Mouse (Mus musculus): Measurements from ENCODE around the gene Arhgap17. TPM values are rescaled to one million over a fixed set of nuclear protein-coding genes. Genes with fewer than 3 reads are reported as not detected.

Arhgap17 gene
- polyA plus RNA-seq, 1 experiment from 2014 or later = 10.3 TPM

GRCm38 (mm10) chr7:123311836-123312235 lies 57.9 kb downstream of the Arhgap17 start:
- ATAC-seq (ENCODE audit: insufficient read depth) = no peak
- Histone ChIP-seq H3K4me3 (replicated peaks) (no peak overlapping the region), H3K36me3 (replicated peaks) (peaks cover 90% of the 10 kb centered on the region), H3K9ac (no peak overlapping the region), H3K27ac (replicated peaks) (no peak overlapping the region), H3K27me3 (no peaks in the 10 kb centered on the region), H3K4me1 (replicated peaks) (no peaks in the 10 kb centered on the region), H3K9me3 (replicated peaks) (no peaks in the 10 kb centered on the region), H3K4me2 (no peak overlapping the region)
- WGBS (ENCODE audit: insufficient replicate concordance) = 64% methylated on average over 5 of the region's 5 CpGs

- H3K36me3 ChIP-seq (replicated peaks) = peaks cover 96% of the 10 kb centered on the region
- no peak overlapping the region for H3K27ac ChIP-seq (replicated peaks)
- no peaks in the 10 kb centered on the region for H3K27me3 ChIP-seq
- ATAC-seq (ENCODE audit: insufficient read depth) = no peak
- H3K4me2 ChIP-seq = no peak overlapping the region
- H3K4me3 ChIP-seq (replicated peaks) = no peak overlapping the region
- H3K4me1 ChIP-seq (replicated peaks) = no peaks in the 10 kb centered on the region
- WGBS (ENCODE audit: insufficient replicate concordance) = 86% methylated on average over 4 of the region's 4 CpGs
- no peaks in the 10 kb centered on the region for H3K9me3 ChIP-seq (replicated peaks)
- no peak overlapping the region for H3K9ac ChIP-seq
These were observed 61.7 kb downstream of the Arhgap17 start for GRCm38 (mm10) chr7:123307887-123308558.

DNA sequence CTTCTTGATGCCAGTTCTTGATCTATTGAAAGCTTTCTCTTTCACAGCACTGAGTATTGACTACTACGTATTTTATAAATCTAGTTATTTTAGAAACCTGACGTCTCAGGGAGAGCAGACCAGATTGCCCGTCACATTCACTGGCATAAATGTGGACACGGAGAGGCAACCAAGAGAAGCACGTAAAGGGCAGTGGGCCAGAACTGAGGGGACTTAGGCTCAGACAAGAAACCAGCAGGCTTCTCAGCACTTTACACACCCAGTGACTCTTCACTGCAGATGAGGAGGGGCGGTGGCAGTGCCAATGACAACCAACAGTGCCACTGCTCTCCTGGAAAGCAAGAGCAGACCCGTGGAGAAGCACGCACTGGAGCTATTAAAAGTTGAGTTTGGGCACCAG lies 62.5 kb downstream of the Arhgap17 start:
- no peaks in the 10 kb centered on the region for H3K9me3 ChIP-seq (replicated peaks)
- 88% methylated on average over 8 of the region's 8 CpGs for WGBS (ENCODE audit: insufficient replicate concordance)
- H3K27me3 ChIP-seq = no peaks in the 10 kb centered on the region
- H3K4me2 ChIP-seq = no peak overlapping the region
- no peak overlapping the region for H3K27ac ChIP-seq (replicated peaks)
- H3K36me3 ChIP-seq (replicated peaks) = peaks cover 95% of the 10 kb centered on the region
- no peaks in the 10 kb centered on the region for H3K4me1 ChIP-seq (replicated peaks)
- no peak overlapping the region for H3K9ac ChIP-seq
- ATAC-seq (ENCODE audit: insufficient read depth) = no peak
- H3K4me3 ChIP-seq (replicated peaks) = no peak overlapping the region

- H3K9ac ChIP-seq = no peak overlapping the region
- H3K4me2 ChIP-seq = no peak overlapping the region
- no peak for ATAC-seq (ENCODE audit: insufficient read depth)
- no peaks in the 10 kb centered on the region for H3K9me3 ChIP-seq (replicated peaks)
- 76% methylated on average over 2 of the region's 2 CpGs for WGBS (ENCODE audit: insufficient replicate concordance)
- no peak overlapping the region for H3K4me3 ChIP-seq (replicated peaks)
- H3K27me3 ChIP-seq = no peaks in the 10 kb centered on the region
- no peak overlapping the region for H3K27ac ChIP-seq (replicated peaks)
- peaks cover 83% of the 10 kb centered on the region for H3K36me3 ChIP-seq (replicated peaks)
- H3K4me1 ChIP-seq (replicated peaks) = no peaks in the 10 kb centered on the region
These were observed 64.3 kb downstream of the Arhgap17 start for GRCm38 (mm10) chr7:123305397-123305796.

GRCm38 (mm10) chr7:123300258-123300657 lies 69.5 kb downstream of the Arhgap17 start:
- ATAC-seq (ENCODE audit: insufficient read depth) = no peak
- H3K9me3 ChIP-seq (replicated peaks) = no peaks in the 10 kb centered on the region

DNA sequence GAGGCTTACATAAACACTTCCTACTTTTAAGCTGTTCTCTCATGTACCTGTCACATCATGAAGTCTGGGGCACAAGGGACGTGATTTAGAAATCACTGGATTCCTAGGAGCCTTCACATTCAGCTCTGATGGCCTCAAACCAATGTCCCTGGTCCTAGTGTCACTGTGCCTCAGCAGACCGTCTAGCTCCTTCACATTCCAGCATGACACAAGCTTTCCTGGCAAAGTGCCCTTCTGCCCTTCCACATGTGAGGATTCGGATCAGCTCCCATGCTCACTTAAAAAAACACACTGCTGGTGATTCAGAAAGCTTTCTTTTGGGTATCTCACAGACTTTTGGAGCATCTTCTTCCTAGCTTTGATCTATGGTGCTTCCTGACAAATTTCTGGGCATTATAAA lies 71.5 kb downstream of the Arhgap17 start:
- H3K4me1 ChIP-seq (replicated peaks) = no peaks in the 10 kb centered on the region
- H3K27ac ChIP-seq (replicated peaks) = no peak overlapping the region
- WGBS (ENCODE audit: insufficient replicate concordance) = 74% methylated on average over 3 of the region's 3 CpGs
- ATAC-seq (ENCODE audit: insufficient read depth) = no peak
- no peaks in the 10 kb centered on the region for H3K27me3 ChIP-seq
- H3K9me3 ChIP-seq (replicated peaks) = no peaks in the 10 kb centered on the region
- peaks cover 81% of the 10 kb centered on the region for H3K36me3 ChIP-seq (replicated peaks)
- no peak overlapping the region for H3K9ac ChIP-seq
- H3K4me2 ChIP-seq = no peak overlapping the region
- no peak overlapping the region for H3K4me3 ChIP-seq (replicated peaks)

More at GRCm38 (mm10) chr7:123300258-123300657, 69.5 kb downstream of the Arhgap17 start:
- Histone ChIP-seq H3K4me3 (replicated peaks) (no peak overlapping the region), H3K27ac (replicated peaks) (no peak overlapping the region), H3K4me1 (replicated peaks) (no peaks in the 10 kb centered on the region), H3K27me3 (no peaks in the 10 kb centered on the region), H3K4me2 (no peak overlapping the region), H3K9ac (no peak overlapping the region), H3K36me3 (replicated peaks) (peaks cover 79% of the 10 kb centered on the region)
- 53% methylated on average over 3 of the region's 3 CpGs for WGBS (ENCODE audit: insufficient replicate concordance)

GRCm38 (mm10) chr7:123296097-123296496 lies 73.6 kb downstream of the Arhgap17 start:
- Histone ChIP-seq H3K27ac (replicated peaks) (no peak overlapping the region), H3K4me1 (replicated peaks) (no peaks in the 10 kb centered on the region), H3K36me3 (replicated peaks) (peaks cover 89% of the 10 kb centered on the region), H3K9ac (no peak overlapping the region), H3K4me2 (no peak overlapping the region), H3K9me3 (replicated peaks) (no peaks in the 10 kb centered on the region), H3K27me3 (no peaks in the 10 kb centered on the region), H3K4me3 (replicated peaks) (no peak overlapping the region)
- no peak for ATAC-seq (ENCODE audit: insufficient read depth)
- WGBS (ENCODE audit: insufficient replicate concordance) = 85% methylated on average over 6 of the region's 6 CpGs

DNA sequence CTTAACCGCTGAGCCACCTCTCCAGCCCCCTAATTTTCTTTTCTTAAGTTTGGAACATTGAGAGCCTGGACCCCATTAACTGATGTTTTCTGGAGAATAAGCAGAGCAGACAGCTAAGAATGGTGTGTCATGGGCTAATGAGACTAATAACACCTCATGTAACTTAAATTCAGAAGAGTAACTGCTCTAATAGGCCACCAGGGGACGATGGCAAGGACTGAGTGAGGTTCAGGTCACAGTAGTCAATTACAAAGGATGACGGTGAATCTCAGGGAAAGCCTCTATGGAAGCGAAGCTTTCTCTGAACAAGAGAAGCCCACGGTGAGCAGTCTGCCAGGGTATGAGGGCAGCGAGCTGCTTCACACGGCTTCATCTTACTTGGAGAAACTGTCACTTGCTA lies 74.3 kb downstream of the Arhgap17 start:
- Histone ChIP-seq H3K4me3 (replicated peaks) (no peak overlapping the region), H3K36me3 (replicated peaks) (peaks cover 92% of the 10 kb centered on the region), H3K27me3 (no peaks in the 10 kb centered on the region), H3K27ac (replicated peaks) (no peak overlapping the region), H3K4me1 (replicated peaks) (no peaks in the 10 kb centered on the region), H3K4me2 (no peak overlapping the region), H3K9ac (no peak overlapping the region), H3K9me3 (replicated peaks) (no peaks in the 10 kb centered on the region)
- 83% methylated on average over 7 of the region's 7 CpGs for WGBS (ENCODE audit: insufficient replicate concordance)
- ATAC-seq (ENCODE audit: insufficient read depth) = no peak

DNA sequence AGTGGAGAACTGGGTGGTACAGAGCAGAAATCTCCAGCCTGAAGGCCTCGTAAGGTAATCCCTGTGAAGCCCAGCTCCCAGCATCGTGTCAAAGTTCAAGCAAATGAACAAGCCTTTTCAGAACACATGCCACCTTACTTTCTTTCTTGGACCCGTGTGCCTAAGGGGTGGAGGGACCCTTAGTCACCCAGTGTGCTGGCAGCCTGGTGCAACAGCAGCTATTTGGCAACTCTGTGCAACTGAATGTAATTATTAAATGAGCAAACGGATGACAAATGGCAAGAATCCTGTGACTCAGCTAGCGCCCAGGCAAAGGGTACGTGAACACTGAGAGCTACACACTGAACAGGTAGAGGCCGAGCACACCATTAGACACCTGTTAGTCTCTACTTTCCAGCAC lies 75.8 kb downstream of the Arhgap17 start:
- WGBS (ENCODE audit: insufficient replicate concordance) = 84% methylated on average over 7 of the region's 7 CpGs
- ATAC-seq (ENCODE audit: insufficient read depth) = no peak
- H3K27ac ChIP-seq (replicated peaks) = no peak overlapping the region
- no peak overlapping the region for H3K4me2 ChIP-seq
- no peak overlapping the region for H3K4me3 ChIP-seq (replicated peaks)
- H3K36me3 ChIP-seq (replicated peaks) = peaks cover 92% of the 10 kb centered on the region
- H3K4me1 ChIP-seq (replicated peaks) = no peaks in the 10 kb centered on the region
- H3K27me3 ChIP-seq = no peaks in the 10 kb centered on the region
- H3K9me3 ChIP-seq (replicated peaks) = no peaks in the 10 kb centered on the region
- H3K9ac ChIP-seq = no peak overlapping the region

GRCm38 (mm10) chr7:123291942-123292341 lies 77.8 kb downstream of the Arhgap17 start:
- Histone ChIP-seq H3K4me2 (no peak overlapping the region), H3K9ac (no peak overlapping the region), H3K9me3 (replicated peaks) (no peaks in the 10 kb centered on the region), H3K4me1 (replicated peaks) (no peaks in the 10 kb centered on the region), H3K4me3 (replicated peaks) (no peak overlapping the region), H3K27me3 (no peaks in the 10 kb centered on the region), H3K27ac (replicated peaks) (no peak overlapping the region), H3K36me3 (replicated peaks) (peaks cover 92% of the 10 kb centered on the region)
- 85% methylated on average over 8 of the region's 8 CpGs for WGBS (ENCODE audit: insufficient replicate concordance)
- ATAC-seq (ENCODE audit: insufficient read depth) = no peak

GRCm38 (mm10) chr7:123289176-123289575 lies 80.5 kb downstream of the Arhgap17 start:
- Histone ChIP-seq H3K9me3 (replicated peaks) (no peaks in the 10 kb centered on the region), H3K4me1 (replicated peaks) (no peaks in the 10 kb centered on the region), H3K27me3 (no peaks in the 10 kb centered on the region), H3K36me3 (replicated peaks) (peaks cover 85% of the 10 kb centered on the region), H3K27ac (replicated peaks) (no peak overlapping the region), H3K4me3 (replicated peaks) (no peak overlapping the region), H3K4me2 (no peak overlapping the region), H3K9ac (no peak overlapping the region)
- ATAC-seq (ENCODE audit: insufficient read depth) = no peak
- 71% methylated on average over 4 of the region's 4 CpGs for WGBS (ENCODE audit: insufficient replicate concordance)

- Histone ChIP-seq H3K4me3 (replicated peaks) (no peak overlapping the region), H3K27ac (replicated peaks) (no peak overlapping the region), H3K9me3 (replicated peaks) (no peaks in the 10 kb centered on the region), H3K4me1 (replicated peaks) (no peaks in the 10 kb centered on the region), H3K27me3 (no peaks in the 10 kb centered on the region), H3K9ac (no peak overlapping the region), H3K36me3 (replicated peaks) (peaks cover 76% of the 10 kb centered on the region), H3K4me2 (no peak overlapping the region)
- ATAC-seq (ENCODE audit: insufficient read depth) = no peak
- 68% methylated on average over 3 of the region's 3 CpGs for WGBS (ENCODE audit: insufficient replicate concordance)
These were observed 81.8 kb downstream of the Arhgap17 start for GRCm38 (mm10) chr7:123287903-123288302.
